In genomic region chr4:46991016-46991958, GRCm38 (mm10) we compare ENCODE assay signal across 9 mouse cellular contexts. TPM values are rescaled to one million over a fixed set of nuclear protein-coding genes. Genes with fewer than 3 reads are reported as not detected.
DNase-seq lines count a peak whose midpoint lies in the region; ATAC-seq and TF ChIP-seq lines count a peak whose summit lies in the region.
"Had no signal": no experiment of that assay in that cellular context is flagged by ENCODE, and none has a peak within 500 bp of the region (broad histone marks: within the 10 kb centered on the region; RNA-seq: fewer than 3 reads in every experiment).

Gabbr2 (minus strand) TSS chr4:46991873.

- H3K27ac ChIP-seq in heart, embryonic 13.5 days (replicated peaks): no peak within 1 kb of the TSS
- H3K27ac ChIP-seq in forebrain, postnatal 0 days (ENCODE audit: low read depth, low read length): peak within 1 kb of the TSS; percentile 90
- peak within 1 kb of the TSS; percentile 70 for H3K27ac ChIP-seq in midbrain, embryonic 12.5 days (replicated peaks)

- 1% methylated on average over 78 of the region's 134 CpGs for WGBS in heart, embryonic 13.5 days
- 5% methylated on average over 90 of the region's 134 CpGs for WGBS in forebrain, postnatal 0 days
- 1% methylated on average over 94 of the region's 134 CpGs for WGBS in midbrain, embryonic 12.5 days

- peak within 1 kb of the TSS; percentile 81 for H3K4me2 ChIP-seq in heart, embryonic 13.5 days
- peak within 1 kb of the TSS; percentile 81 for H3K4me2 ChIP-seq in forebrain, postnatal 0 days (ENCODE audit: low read depth)
- peak within 1 kb of the TSS; percentile 91 for H3K4me2 ChIP-seq in midbrain, embryonic 12.5 days (replicated peaks)

- H3K27me3 ChIP-seq in heart, embryonic 13.5 days (replicated peaks): peaks cover 97% of the 10 kb centered on the region
- H3K27me3 ChIP-seq in forebrain, postnatal 0 days (ENCODE audit: insufficient read depth, low read length): no peaks in the 10 kb centered on the region
- H3K27me3 ChIP-seq in midbrain, embryonic 12.5 days: peaks cover 70% of the 10 kb centered on the region

- ATAC-seq in heart, embryonic 13.5 days (ENCODE audit: extremely low read depth, insufficient number of reproducible peaks, low FRiP score, low TSS enrichment): no peak
- ATAC-seq in forebrain, postnatal 0 days: peak; percentile 91
- peak; percentile 82 for ATAC-seq in midbrain, embryonic 12.5 days (ENCODE audit: low FRiP score, low read depth)

- H3K9ac ChIP-seq in heart, embryonic 13.5 days: no peak within 1 kb of the TSS
- H3K9ac ChIP-seq in forebrain, postnatal 0 days: peak within 1 kb of the TSS; percentile 78
- H3K9ac ChIP-seq in midbrain, embryonic 12.5 days (replicated peaks): peak within 1 kb of the TSS; percentile 71

- peak within 1 kb of the TSS; percentile 58 for H3K4me3 ChIP-seq in heart, embryonic 13.5 days
- H3K4me3 ChIP-seq in forebrain, postnatal 0 days (ENCODE audit: low read depth, low read length): peak within 1 kb of the TSS; percentile 75
- peak within 1 kb of the TSS; percentile 65 for H3K4me3 ChIP-seq in midbrain, embryonic 12.5 days

- H3K4me1 ChIP-seq in heart, embryonic 13.5 days: peaks cover 15% of the 10 kb centered on the region
- no peaks in the 10 kb centered on the region for H3K4me1 ChIP-seq in forebrain, postnatal 0 days (ENCODE audit: insufficient read depth)
- H3K4me1 ChIP-seq in midbrain, embryonic 12.5 days: peaks cover 24% of the 10 kb centered on the region

- DNase-seq in heart, adult 8-10 months (ENCODE audit: low spot score): no peak
- DNase-seq in cerebellum, adult 11-12 months: peak; percentile 87
- peak; percentile 85 for DNase-seq in forebrain, postnatal 0 days
- DNase-seq in layer of hippocampus, adult 9-11 months: peak; percentile 69
- DNase-seq in MN1 (ENCODE audit: low spot score): no peak
- DNase-seq in ovary, postnatal 14 days (ENCODE audit: low spot score): no peak

- TF ChIP-seq CTCF in forebrain, postnatal 0 days (IDR thresholded peaks at IDR 0.05; ENCODE audit: low read depth): no peak

- no peaks in the 10 kb centered on the region for H3K9me3 ChIP-seq in heart, embryonic 13.5 days
- no peaks in the 10 kb centered on the region for H3K9me3 ChIP-seq in forebrain, postnatal 0 days (ENCODE audit: low read length)
- H3K9me3 ChIP-seq in midbrain, embryonic 12.5 days: no peaks in the 10 kb centered on the region

- no peaks in the 10 kb centered on the region for H3K36me3 ChIP-seq in heart, embryonic 13.5 days
- H3K36me3 ChIP-seq in forebrain, postnatal 0 days (ENCODE audit: insufficient read depth): no peaks in the 10 kb centered on the region
- no peaks in the 10 kb centered on the region for H3K36me3 ChIP-seq in midbrain, embryonic 12.5 days

RNA-seq across cellular contexts. Expression of gene Gabbr2, which starts in this region (rescaled TPM):
- 0.05 and 0.06 TPM in 2 replicates for polyA plus RNA-seq in heart, embryonic 13.5 days (2015; fragmentation: Nextera tagmentation; extraction: Ambion mirVana)
- total RNA-seq in heart, adult 8-10 months (2022): under 1 TPM; 0.03 to 0.52 (median 0.18) TPM
- 51.8 and 65.3 TPM in 2 replicates for total RNA-seq in forebrain, postnatal 0 days (2014; rRNA removed)
- 6.4 and 14.7 TPM in 2 replicates for polyA plus RNA-seq in forebrain, postnatal 0 days (2015; fragmentation: Nextera tagmentation; extraction: Ambion mirVana)
- polyA plus RNA-seq in midbrain, embryonic 12.5 days (2016; fragmentation: Nextera tagmentation; extraction: Ambion mirVana): 0.68 and 0.69 TPM in 2 replicates
- total RNA-seq: CH12.LX had no signal

Comparison
In these comparisons a context has a peak if more than half of its experiments do, and no peak if none do; other contexts are left out.
1. RNA of gene Gabbr2 (total RNA-seq): 51.8 to 65.3 TPM in forebrain, postnatal 0 days; 0.03 to 0.52 TPM in heart, adult 8-10 months; every median in the first group is over 10 times any median in the second.
2. Peak in ATAC-seq, H3K4me3 ChIP-seq, H3K27ac ChIP-seq, H3K9ac ChIP-seq and H3K4me2 ChIP-seq in midbrain, embryonic 12.5 days; RNA of the gene not detected or under 1 TPM.
3. DNase-seq: peak in cerebellum, adult 11-12 months (single experiment), forebrain, postnatal 0 days (single experiment) and layer of hippocampus, adult 9-11 months (single experiment); none in heart, adult 8-10 months (single experiment), MN1 (single experiment) and ovary, postnatal 14 days (single experiment).
4. Peak in every context shown above with its lines, with median percentiles within 50 percentile points of each other: H3K4me2 ChIP-seq and H3K4me3 ChIP-seq.